Mouse (Mus musculus) layer of hippocampus, adult 11-12 months (tissue): Measurements from ENCODE around the gene Cnnm2.

Experiments
- DNase-seq: peaks from one replicate; pipeline ENCODE4 v3.0.0; 2022; ENCODE audit warnings: low spot score

Cnnm2 gene

DNA sequence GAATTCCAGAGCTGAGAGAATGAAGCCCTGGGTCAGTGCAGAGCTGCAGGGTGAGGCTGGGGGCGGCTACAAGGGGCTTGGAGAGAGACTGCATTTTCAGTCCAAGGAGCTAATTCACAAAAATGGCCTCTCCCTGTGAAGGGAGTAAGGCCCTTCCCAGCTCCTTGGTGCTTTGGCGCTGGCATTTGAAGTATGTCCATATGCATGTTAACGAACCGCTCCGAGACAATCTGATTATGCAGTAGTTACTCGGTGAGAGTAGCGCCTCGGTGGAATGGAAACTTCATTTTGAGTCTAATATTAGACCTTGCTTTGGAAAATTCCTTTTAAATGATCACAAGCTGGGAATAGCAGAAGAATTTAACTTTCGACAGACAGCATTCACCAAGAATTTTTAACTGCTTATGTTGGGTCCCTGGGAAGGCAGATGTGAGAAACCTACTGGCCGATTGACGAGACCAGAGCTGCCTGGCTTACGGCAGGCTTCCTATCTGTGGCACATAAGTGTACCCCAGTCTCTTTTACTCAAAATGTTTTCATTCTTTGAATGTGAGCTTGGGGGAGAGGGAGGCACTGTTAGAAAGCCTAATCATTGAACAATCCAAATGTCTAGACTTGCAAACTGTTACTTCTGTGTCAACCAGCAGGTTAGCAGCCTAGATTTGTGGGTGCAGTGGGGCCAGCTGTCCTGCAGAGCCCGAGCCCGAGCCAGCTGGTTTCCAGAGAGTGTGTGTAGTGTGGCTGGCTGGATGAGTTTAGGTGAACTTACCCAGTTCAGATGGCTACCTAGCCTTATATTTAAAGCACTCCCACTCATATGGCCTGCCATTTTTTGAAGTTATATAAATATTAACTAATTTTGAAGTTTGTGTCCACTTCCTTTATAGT lies 87.2 kb downstream of the Cnnm2 start:
- DNase-seq: no peak

DNA sequence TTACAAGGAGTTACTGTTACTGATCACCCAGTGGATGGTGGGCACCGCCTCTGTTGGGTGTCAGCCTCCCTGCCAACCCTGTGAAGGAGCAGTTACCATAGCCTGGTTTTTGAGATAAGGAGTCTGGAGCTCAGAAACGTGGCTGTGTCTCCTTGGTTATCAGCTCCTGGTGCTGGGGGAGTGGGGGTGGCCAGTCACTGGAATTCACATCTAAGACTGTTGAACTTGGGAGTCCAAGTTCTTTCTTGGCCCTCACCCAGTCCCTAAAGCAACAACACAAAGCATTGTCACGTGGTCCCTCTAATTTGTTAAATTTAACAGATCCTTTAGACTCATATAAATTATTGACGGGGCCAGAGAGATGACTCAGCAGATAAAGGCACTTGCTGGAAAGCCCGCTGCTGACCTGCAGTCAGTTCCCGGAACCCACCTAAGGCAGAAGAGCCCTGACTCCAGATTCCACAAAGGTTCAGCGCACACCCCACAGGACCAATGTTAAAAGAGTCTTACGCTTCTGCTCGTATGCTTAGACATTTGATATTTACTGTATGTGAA lies 88.1 kb downstream of the Cnnm2 start:
- DNase-seq: no peak

DNA sequence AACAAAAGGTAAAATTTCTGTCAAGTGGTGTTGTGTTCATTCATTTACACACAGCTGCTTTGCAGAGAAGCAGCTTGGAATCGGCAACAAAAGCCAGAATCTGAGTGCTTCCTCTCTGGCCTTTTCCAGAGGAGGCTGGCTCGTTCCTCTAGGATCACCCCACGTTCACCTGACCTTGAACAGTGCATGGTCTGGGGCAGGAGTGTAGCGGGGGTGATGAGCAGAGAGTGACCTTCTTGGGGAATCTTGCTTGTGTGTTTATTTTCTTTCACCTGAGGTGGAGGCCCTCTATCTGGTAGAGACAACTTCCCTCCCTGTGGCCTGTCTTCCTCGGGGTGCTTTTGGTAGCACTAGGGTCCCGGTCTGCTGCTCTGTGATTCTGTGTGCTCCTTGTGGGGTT lies 94.8 kb downstream of the Cnnm2 start:
- no peak for DNase-seq

DNA sequence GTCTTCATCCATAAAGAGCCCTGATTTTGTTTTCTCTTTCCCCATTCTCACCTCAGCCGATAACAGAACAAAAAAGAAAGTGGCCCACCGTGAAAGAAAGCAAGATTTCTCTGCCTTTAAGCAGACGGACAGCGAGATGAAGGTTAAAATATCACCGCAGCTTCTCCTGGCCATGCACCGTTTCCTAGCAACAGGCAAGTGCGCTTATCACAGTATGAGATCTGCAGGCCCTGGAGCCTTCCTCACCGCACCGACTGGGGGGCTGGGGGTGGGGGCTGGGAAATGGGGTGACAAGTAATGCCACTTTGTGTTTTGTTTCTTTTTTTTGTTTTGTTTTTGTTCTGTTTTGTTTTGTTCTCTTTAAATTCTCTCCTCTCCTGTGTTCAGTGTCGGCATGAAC lies 95.4 kb downstream of the Cnnm2 start:
- DNase-seq: no peak

DNA sequence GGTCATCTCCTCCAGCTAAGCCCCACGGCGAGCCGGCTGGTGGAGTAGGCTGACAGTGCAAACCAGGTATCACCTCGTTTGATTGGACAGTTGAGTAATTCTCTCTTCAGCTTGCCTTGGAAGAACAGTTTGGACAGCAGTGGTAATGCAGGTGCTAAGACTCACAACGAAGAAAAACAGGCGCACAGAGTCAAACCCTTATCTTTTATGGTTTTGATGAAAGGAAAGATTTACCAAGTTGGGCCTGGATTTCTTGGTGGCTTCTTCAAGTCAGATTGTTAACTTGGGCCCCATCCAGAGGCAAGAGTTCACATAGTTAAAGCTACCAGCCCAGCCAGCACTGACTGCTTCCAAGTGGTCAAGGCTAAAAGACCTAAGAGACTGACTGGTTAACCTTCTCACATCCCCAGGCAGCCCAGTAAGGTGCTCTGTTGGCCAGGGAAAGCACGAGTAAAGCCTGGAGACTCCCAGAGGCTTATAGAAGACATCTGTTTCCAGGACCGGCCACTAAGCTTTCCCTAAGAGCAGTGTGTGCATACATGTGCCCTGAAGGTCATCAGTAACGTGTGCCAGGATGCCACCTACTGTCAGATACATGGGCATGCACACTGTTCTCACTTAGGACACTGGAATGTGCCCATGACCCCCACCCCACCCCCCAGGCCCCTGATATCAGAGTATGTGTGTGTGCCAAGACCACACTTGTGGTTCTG lies 96.0 kb downstream of the Cnnm2 start:
- DNase-seq: no peak

DNA sequence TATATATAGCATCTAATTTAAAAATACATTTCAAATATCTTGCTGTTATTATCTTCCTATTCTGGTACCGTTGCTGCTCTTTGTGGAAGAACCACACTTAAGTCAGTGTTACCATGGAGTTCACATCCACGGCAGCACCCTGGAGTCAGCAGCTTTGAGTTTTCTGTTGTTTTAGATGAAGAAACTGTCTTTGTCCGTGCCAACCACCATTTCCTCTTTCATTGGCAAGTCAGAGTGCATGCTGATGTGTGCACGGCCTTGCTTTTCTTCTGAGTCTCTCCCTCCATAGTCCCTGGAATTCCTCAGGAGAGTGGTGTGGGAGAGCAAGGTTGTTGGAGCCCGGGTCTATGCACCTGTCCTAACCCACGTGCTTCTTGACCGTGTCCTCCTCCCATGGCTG lies 96.8 kb downstream of the Cnnm2 start:
- DNase-seq: no peak

DNA sequence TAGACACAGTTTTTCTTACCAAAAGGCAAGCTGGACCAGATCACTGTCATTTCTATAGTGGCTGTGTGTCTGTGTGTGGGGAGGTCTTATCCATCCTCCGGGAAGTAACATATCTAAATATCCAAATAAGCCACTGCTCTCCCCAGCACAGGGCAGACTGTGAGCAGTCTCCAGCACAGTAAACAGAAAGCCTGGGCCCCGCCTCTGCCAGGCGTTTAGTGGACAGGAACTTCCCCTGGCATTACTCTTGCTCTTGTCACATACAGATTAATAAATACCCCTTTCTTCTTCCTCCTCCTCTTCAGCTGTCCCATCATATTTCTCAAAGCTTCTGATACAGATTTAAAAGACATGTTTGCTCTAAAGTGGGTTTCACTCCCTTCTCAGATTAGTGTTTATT lies 101.2 kb downstream of the Cnnm2 start:
- no peak for DNase-seq

DNA sequence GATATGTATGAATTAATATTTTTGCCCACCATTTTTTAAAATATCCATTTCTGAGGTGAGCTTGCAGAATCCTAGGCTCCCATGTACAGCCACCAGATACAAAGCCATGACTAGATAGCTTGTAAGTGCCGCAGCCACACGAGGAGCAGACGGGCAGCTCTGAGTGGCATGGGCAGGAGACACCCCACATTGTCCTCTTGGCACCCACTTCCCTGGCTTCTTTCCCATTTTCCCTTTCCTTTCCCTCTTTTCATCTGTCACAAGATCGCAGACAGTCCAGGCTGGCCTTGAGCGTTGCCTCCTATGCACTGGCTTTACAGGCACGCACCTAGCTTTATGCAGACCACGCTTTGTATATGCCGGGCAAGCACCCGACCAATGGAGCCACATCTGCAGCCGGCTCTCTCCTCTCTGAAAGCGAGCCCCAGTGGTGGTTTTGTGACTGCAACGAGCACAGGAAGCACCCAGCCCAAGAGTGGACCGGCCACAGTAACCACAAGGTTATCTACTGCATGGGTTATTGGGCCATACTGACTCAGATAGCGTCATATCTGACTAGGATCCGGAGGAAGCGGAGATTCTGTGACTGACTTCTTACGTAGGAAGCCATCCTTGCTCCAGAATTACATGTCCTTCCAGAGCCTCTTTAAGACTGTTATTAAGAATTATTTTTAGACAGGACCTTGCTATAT lies 102.0 kb downstream of the Cnnm2 start:
- DNase-seq: no peak

DNA sequence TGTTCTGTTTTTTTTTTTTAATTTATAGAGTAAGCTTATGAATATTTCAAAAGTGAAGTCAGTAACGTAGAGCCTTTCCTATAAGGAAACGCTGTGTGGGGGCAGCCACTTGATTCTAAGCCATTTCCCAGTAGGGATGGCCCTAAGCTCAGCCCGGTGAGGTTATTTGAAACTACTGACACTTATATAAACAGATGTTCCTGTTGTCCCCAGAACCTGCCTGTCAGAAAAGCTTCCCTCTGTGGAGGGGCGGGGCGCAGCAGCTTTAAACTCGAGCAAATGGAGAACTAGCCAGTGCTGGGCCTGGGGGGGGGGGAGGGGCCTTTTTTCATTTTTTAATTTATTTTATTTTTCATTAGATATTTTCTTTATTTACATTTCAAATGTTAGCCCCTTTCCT lies 102.7 kb downstream of the Cnnm2 start:
- no peak for DNase-seq

DNA sequence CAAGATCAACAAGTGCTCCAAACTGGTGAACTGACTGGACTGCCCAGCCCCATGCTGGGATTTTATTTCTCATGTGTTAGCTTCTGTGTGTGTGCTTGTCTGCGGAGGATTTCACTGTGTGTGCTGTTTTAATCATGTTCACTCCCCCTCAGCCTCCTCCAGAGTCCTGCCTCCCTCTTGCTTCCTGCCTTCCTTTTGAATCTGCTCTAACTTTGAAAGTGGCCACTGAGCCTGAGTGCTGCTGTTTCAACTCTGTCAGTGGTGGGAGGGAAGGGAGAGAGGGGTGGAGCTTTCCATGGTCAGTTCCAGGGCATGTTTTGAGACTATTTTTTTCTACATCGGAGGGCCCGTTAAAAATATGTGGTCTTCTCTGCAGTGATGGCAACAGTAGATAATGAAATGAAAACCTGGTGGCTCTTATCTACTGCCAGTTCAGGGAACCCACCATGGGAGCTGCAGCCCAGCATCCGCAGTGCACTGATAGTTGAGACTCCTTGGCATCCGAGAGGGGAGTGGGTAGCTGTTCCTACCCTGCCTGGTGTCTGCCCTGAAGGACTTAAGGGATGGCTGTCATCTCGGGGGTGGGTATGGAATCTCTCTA lies 103.4 kb downstream of the Cnnm2 start:
- no peak for DNase-seq

DNA sequence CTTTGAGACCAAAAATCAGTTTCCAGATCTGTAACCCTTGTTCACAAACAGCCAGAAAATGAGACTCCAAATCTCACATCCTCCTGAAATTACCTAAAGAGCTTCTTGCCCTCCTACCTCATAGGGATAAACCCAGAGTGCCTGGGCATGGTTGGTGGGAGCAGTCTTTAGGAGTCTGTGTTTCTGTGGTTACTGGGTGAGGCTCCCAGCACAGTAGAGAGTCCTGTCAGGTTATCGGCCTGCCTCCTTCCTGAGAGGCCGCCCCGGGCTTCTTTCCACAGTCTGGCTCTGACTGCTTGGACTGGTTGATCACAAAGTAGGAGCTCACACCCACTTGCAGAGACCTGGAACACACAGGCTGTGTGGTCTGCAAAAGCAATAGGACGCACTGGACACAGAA lies 104.0 kb downstream of the Cnnm2 start:
- DNase-seq: no peak

DNA sequence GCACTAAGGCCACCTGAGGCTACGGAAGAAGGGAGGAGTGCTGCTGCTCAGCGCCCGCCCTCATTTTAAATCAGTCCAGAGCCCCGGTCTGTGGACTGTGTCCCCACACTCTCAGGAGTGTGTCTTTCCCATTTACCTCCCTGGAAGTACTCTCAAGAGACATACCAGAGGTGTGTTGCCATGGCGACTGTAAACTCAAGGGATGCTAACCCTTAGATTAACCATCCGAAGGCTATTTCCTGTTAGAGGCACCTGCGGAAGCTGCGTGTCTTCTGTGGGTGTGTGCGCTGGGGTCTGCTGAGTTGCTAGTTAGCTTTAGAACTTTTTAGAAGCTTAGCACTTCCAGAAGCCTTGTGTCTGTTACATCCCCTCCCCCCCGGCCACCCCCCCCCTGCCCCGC lies 107.7 kb downstream of the Cnnm2 start:
- no peak for DNase-seq

DNA sequence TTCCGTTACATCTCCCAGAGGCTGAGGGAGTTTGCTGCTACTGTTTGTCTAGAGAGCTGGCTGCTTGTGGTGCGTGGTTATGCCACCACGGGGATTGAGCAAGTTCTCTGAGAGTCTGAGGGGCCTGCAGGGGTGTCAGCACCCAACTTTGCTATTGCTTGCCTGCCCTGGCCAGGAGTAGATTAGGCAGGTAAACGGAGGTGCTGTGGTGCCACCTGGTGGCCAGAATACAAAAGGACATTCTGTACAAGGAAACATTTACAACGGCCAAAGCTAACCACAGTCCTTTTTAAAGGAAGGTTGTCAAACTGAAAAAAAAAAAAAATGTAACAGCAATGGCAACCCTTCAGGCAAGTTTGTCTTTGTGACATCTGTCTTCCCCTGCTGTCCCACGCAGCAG lies 108.1 kb downstream of the Cnnm2 start:
- peak; percentile 85 for DNase-seq

DNA sequence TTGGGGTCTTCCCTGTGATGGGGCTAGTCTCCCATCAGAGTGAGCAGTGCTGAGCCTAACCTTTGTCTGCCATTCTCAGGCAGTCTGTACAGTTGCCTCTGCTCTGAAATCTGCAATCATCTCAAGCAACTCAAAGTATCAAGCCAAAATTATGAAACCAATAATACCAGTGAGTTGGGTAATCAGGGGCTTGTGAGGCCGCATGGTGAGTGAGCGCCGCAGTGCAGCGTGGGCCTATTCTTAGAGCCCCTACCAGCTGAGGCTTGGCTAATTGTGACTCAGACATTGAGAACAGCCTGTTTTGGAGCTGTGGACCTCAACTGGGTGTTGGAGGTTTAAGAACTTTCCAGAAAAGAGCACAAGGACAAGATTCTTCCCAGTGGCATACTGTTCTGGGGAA lies 109.7 kb downstream of the Cnnm2 start:
- no peak for DNase-seq

DNA sequence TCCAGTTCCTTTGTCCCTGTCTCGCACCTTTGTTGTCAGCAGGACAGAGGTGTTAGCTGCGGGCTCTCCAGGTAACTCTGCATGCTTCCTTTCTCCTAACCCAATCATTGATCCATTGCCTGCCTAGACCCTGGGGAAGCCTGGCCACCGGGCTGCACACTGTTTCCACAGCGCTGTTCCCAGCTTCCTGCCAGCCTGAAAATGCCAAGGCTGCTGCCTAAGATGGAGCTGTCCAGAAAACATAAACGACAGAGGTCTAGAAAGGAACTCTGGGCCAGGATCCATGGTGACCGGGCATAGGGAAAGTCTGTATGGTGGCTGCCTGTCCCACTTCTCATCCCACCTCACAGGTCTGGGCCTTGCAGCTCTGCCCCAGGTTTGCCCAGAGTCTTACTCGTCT lies 110.3 kb downstream of the Cnnm2 start:
- no peak for DNase-seq

DNA sequence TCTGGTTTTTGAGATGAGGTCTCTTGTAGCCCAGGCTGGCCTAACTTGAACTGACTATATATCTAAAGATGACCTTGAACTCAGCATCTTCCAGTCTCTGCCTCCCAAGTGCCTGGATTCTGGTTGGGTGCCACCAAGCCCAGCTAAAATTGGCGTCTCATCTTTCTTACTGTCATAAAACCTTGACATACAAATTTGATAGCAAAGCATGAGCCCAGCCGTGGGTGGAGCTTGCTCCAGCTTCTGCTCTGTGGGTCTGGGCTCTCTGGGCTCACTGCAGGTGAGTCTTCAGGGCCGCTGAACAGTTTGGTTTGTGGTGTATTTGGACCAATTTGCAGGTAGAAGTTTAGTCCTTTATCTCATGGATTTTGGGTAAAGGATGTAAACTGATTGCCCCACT lies 112.5 kb downstream of the Cnnm2 start:
- no peak for DNase-seq

DNA sequence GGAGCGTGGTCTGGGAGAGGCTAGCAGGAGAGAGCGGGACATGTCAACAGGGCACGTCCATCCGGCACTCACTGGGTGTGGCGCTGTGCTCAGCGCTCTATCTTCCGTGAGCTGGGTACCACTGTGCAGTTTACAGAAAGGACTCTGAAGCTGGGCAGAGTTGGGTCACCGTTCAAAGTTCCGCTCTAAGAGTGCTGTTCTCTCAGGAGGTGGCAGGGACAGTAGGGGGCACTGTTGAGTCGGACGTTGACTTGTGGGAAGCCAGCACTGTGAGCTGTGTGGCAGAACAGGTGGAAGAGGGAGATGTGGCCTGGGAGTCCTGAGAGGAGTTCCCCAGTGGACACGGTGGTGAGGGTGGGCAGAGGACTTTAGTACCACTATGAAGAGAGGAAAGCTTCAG lies 114.4 kb downstream of the Cnnm2 start:
- peak; percentile 88 for DNase-seq

DNA sequence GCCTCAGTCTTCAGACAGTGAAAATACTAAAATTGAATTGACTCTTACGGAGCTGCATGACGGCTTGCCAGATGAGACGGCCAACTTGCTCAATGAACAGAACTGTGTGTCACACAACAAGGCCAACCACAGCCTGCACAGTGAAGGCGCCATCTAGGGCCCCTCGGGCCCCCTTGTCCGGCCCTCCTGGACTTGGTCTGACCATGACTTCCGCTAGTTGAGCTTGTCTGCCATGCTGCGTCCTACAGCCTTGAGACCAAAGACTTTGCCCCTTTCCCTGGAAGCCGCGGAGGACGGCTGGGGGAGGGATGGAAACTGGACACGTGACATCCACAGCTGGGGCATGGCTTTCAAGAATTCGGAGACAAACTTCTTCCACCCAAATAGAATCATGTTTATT lies 116.5 kb downstream of the Cnnm2 start:
- DNase-seq: no peak

DNA sequence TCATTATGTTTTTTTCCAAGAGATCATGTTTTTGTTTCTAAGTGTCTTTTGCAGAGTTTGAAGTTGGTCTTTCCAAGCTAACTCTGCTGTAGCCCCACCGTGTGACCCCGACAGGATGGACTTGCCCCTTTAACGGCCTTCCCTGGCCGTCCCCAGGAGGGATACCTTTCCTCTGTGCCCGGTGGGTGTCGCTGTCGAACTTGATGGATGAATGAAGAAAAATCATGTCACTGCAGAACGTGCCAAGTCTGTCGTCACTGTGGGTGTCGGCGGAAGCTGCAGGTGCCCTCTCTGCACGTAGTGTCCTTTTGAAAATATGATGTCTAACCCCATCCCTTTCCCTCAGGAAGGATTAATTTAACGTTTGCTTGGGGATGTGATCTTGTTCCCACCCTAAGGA lies 117.0 kb downstream of the Cnnm2 start:
- DNase-seq: peak; percentile 77

DNA sequence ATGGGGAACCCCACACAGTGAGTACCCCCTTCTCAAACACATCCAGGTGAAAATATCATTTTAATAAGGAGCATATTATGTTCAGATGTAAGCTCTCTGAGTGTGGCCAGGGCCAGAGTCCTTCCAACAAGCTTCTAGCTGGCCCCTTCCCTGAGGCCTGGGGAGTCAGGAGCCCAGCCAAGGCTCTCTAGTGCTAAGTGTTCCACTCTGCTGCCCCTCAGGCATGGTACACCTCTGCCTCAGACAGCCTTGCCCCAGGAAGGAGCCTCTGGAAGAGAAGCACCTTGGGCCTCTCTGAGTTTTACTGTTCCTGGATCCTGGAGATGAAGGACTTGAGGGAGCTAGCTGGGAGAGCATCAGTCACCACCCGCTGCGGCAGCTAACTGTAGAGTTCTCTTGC lies 118.5 kb downstream of the Cnnm2 start:
- no peak for DNase-seq

DNA sequence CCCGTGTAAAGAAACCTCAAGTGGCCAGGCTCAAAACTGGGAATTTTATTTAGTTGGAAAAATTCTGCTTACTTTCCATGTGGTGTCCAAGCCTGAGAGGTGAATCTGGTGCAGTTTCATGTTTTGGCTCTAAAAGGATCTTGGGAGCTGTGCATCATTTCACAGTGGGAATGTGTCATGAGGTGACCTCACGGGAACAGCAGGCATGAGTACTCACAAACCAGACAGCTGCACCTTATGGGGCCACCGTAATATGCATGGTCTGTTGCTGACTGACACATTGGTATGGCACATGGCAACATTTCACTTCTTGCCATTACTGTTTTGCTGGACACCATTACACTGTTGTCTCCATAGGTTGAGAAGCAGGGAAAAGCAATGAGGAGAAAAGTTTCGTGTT lies 124.0 kb downstream of the Cnnm2 start:
- no peak for DNase-seq

DNA sequence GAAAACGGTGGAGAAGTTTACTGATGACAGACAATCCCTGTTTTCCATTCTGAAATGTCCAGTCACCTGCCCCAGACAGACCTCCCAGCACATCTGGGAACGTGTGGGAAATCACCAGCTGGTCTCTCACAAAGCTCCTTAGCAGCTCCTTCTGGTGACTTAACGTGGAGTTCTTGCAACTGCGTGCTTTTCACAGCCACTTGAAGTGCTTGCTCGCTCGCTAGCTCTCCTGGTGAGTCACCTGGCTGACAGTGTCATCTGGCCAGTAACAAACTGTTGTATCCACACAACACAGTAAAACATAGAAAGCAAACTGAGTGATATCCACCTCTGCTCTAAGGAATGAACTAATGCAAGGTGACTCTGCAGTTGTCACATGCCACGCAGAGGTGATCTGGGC lies 125.4 kb downstream of the Cnnm2 start:
- DNase-seq: no peak
